Mouse (Mus musculus) heart, embryonic 13.5 days (tissue): ENCODE measurements around the gene 1700067K01Rik. TPM values are rescaled to one million over a fixed set of nuclear protein-coding genes. Genes with fewer than 3 reads are reported as not detected.
"Not testable (repeated sequence)": the region's sequence is repeated elsewhere in the genome, so short reads cannot be mapped to it uniquely, and the experiment has no call there.

Experiments
- ATAC-seq: fragments of 200-750 bp; cut with Nextera tagmentation; 2 replicates; pipeline ENCODE4 v1.8.0; 2017; ENCODE audit warnings: moderate TSS enrichment; ENCODE audit not compliant: insufficient number of reproducible peaks, low FRiP score, low TSS enrichment; ENCODE audit errors: extremely low read depth
- H3K27ac ChIP-seq: fragments of 300-500 bp; sonication (generic); replicated peaks from 2 replicates; pipeline ENCODE4 v1.5.1; 2015; ENCODE audit warnings: moderate library complexity, mild to moderate bottlenecking, inconsistent platforms
- H3K27me3 ChIP-seq: fragments of 300-500 bp; sonication (generic); replicated peaks from 2 replicates; pipeline ENCODE4 v1.6.1; 2015; ENCODE audit warnings: mild to moderate bottlenecking, inconsistent platforms
- H3K36me3 ChIP-seq: fragments of 300-500 bp; sonication (generic); 2 replicates; pipeline ENCODE4 v1.6.1; 2015; ENCODE audit warnings: mild to moderate bottlenecking, inconsistent platforms
- H3K4me1 ChIP-seq: fragments of 300-500 bp; sonication (generic); 2 replicates; pipeline ENCODE4 v1.6.1; 2015; ENCODE audit warnings: inconsistent platforms
- H3K4me2 ChIP-seq: fragments of 300-500 bp; sonication (generic); 2 replicates; pipeline ENCODE4 v1.6.1; 2015; ENCODE audit warnings: inconsistent platforms, mild to moderate bottlenecking, moderate library complexity
- H3K4me3 ChIP-seq: fragments of 300-500 bp; sonication (generic); 2 replicates; pipeline ENCODE4 v1.5.1; 2015; ENCODE audit warnings: moderate library complexity, mild to moderate bottlenecking, inconsistent platforms
- H3K9ac ChIP-seq: fragments of 300-500 bp; sonication (generic); 2 replicates; pipeline ENCODE4 v1.6.1; 2015; ENCODE audit warnings: inconsistent platforms, mild to moderate bottlenecking, moderate library complexity
- H3K9me3 ChIP-seq: fragments of 300-500 bp; sonication (generic); 2 replicates; pipeline ENCODE4 v1.6.1; 2016; ENCODE audit warnings: inconsistent platforms
- WGBS: fragments of 180-500 bp; shearing (Covaris S2); methylation state at CpG from one replicate; pipeline ENCODE4 v1.1.7; 2015; ENCODE audit warnings: mixed read lengths; 5-methylcytosine and 5-hydroxymethylcytosine counted together
- polyA plus RNA-seq: library from polyadenylated mRNA; unstranded; fragments of >200 nt; fragmentation: Nextera tagmentation; extraction: Ambion mirVana; gene quantifications from 2 replicates; pipeline ENCODE4 v1.2.1, GENCODE M21; 2015

1700067K01Rik gene
- polyA plus RNA-seq, 1 experiment from 2014 or later, result 0.53 TPM

GRCm38 (mm10) chr8:83973161-83974031 lies 27.9 kb upstream of the 1700067K01Rik start:
- H3K9me3 ChIP-seq, result no peaks in the 10 kb centered on the region
- peak overlapping the region; percentile 94 for H3K4me2 ChIP-seq
- 3% methylated on average over 37 of the region's 37 CpGs for WGBS
- peaks cover 23% of the 10 kb centered on the region for H3K36me3 ChIP-seq
- peak overlapping the region; percentile 98 for H3K9ac ChIP-seq
- ATAC-seq, result peak; percentile 9; the same call in 1 of the 2 replicates
- H3K4me3 ChIP-seq, result peak overlapping the region; percentile 97
- no peaks in the 10 kb centered on the region for H3K27me3 ChIP-seq
- peaks cover 48% of the 10 kb centered on the region for H3K4me1 ChIP-seq
- H3K27ac ChIP-seq, result peak overlapping the region; percentile 73

GRCm38 (mm10) chr8:83974521-83974920 lies 26.8 kb upstream of the 1700067K01Rik start:
- no peaks in the 10 kb centered on the region for H3K9me3 ChIP-seq
- H3K36me3 ChIP-seq, result peaks cover 19% of the 10 kb centered on the region
- peak overlapping the region; percentile 73 for H3K27ac ChIP-seq
- ATAC-seq, result no peak
- peak overlapping the region; percentile 97 for H3K4me3 ChIP-seq
- peak overlapping the region; percentile 94 for H3K4me2 ChIP-seq
- 43% methylated on average over 4 of the region's 4 CpGs for WGBS
- peaks cover 59% of the 10 kb centered on the region for H3K4me1 ChIP-seq
- H3K27me3 ChIP-seq, result no peaks in the 10 kb centered on the region
- peak overlapping the region; percentile 98 for H3K9ac ChIP-seq

GRCm38 (mm10) chr8:83976101-83976630 lies 25.1 kb upstream of the 1700067K01Rik start:
- no peak for ATAC-seq
- WGBS, result 82% methylated on average over 4 of the region's 4 CpGs
- H3K9ac ChIP-seq, result no peak overlapping the region
- H3K36me3 ChIP-seq, result peaks cover 20% of the 10 kb centered on the region
- peaks cover 73% of the 10 kb centered on the region for H3K4me1 ChIP-seq
- H3K27me3 ChIP-seq, result no peaks in the 10 kb centered on the region
- no peak overlapping the region for H3K4me3 ChIP-seq
- H3K27ac ChIP-seq, result no peak overlapping the region
- H3K9me3 ChIP-seq, result no peaks in the 10 kb centered on the region
- H3K4me2 ChIP-seq, result no peak overlapping the region

- Histone ChIP-seq H3K4me3 (no peak overlapping the region), H3K4me2 (peak overlapping the region; percentile 42), H3K9me3 (no peaks in the 10 kb centered on the region), H3K27ac (peak overlapping the region; percentile 95), H3K4me1 (peaks cover 76% of the 10 kb centered on the region), H3K9ac (peak overlapping the region; percentile 69; the same call in 1 of the 2 replicates), H3K27me3 (no peaks in the 10 kb centered on the region), H3K36me3 (peaks cover 27% of the 10 kb centered on the region)
- no peak for ATAC-seq
- WGBS, result 80% methylated on average over 5 of the region's 5 CpGs
Measured at GRCm38 (mm10) chr8:83976779-83977350, 24.4 kb upstream of the 1700067K01Rik start.

GRCm38 (mm10) chr8:83977646-83978045 lies 23.7 kb upstream of the 1700067K01Rik start:
- H3K4me1 ChIP-seq, result peaks cover 73% of the 10 kb centered on the region
- no peak for ATAC-seq
- H3K27me3 ChIP-seq, result no peaks in the 10 kb centered on the region
- H3K9ac ChIP-seq, result peak overlapping the region; percentile 69
- 38% methylated on average over 6 of the region's 6 CpGs for WGBS
- H3K4me3 ChIP-seq, result peak overlapping the region; percentile 6; the same call in 1 of the 2 replicates
- H3K27ac ChIP-seq, result peak overlapping the region; percentile 95
- H3K36me3 ChIP-seq, result peaks cover 35% of the 10 kb centered on the region
- H3K9me3 ChIP-seq, result no peaks in the 10 kb centered on the region
- H3K4me2 ChIP-seq, result peak overlapping the region; percentile 42

- H3K4me3 ChIP-seq, result peak overlapping the region; percentile 6; the same call in 1 of the 2 replicates
- peaks cover 40% of the 10 kb centered on the region for H3K36me3 ChIP-seq
- no peak for ATAC-seq
- H3K9me3 ChIP-seq, result no peaks in the 10 kb centered on the region
- H3K9ac ChIP-seq, result peak overlapping the region; percentile 69
- peak overlapping the region; percentile 42 for H3K4me2 ChIP-seq
- no peaks in the 10 kb centered on the region for H3K27me3 ChIP-seq
- 62% methylated on average over 9 of the region's 9 CpGs for WGBS
- H3K27ac ChIP-seq, result peak overlapping the region; percentile 95
- H3K4me1 ChIP-seq, result peaks cover 73% of the 10 kb centered on the region
Measured at GRCm38 (mm10) chr8:83978200-83978599, 23.1 kb upstream of the 1700067K01Rik start.

- peak; percentile 77; the same call in 1 of the 2 replicates for ATAC-seq
- no peak overlapping the region for H3K4me3 ChIP-seq
- H3K9ac ChIP-seq, result peak overlapping the region; percentile 69
- peak overlapping the region; percentile 35 for H3K4me2 ChIP-seq
- 35% methylated on average over 1 of the region's 1 CpGs for WGBS
- H3K9me3 ChIP-seq, result no peaks in the 10 kb centered on the region
- peaks cover 59% of the 10 kb centered on the region for H3K36me3 ChIP-seq
- no peaks in the 10 kb centered on the region for H3K27me3 ChIP-seq
- H3K4me1 ChIP-seq, result peaks cover 56% of the 10 kb centered on the region
- peak overlapping the region; percentile 95 for H3K27ac ChIP-seq
Measured at GRCm38 (mm10) chr8:83980250-83980649, 21.1 kb upstream of the 1700067K01Rik start.

GRCm38 (mm10) chr8:83980845-83981244 lies 20.5 kb upstream of the 1700067K01Rik start:
- 65% methylated on average over 8 of the region's 8 CpGs for WGBS
- Histone ChIP-seq H3K9me3 (no peaks in the 10 kb centered on the region), H3K4me2 (peak overlapping the region; percentile 35; the same call in 1 of the 2 replicates), H3K4me1 (peaks cover 56% of the 10 kb centered on the region), H3K27me3 (no peaks in the 10 kb centered on the region), H3K9ac (peak overlapping the region; percentile 64), H3K4me3 (no peak overlapping the region), H3K27ac (peak overlapping the region; percentile 95), H3K36me3 (peaks cover 65% of the 10 kb centered on the region)
- ATAC-seq, result no peak

- H3K9me3 ChIP-seq, result no peaks in the 10 kb centered on the region
Measured at GRCm38 (mm10) chr8:83981533-83981932, 19.8 kb upstream of the 1700067K01Rik start.

GRCm38 (mm10) chr8:83982449-83982848 lies 18.9 kb upstream of the 1700067K01Rik start:
- no peaks in the 10 kb centered on the region for H3K9me3 ChIP-seq
- no peak overlapping the region for H3K4me2 ChIP-seq
- H3K27ac ChIP-seq, result no peak overlapping the region
- H3K9ac ChIP-seq, result no peak overlapping the region
- ATAC-seq, result no peak
- peaks cover 81% of the 10 kb centered on the region for H3K36me3 ChIP-seq
- no peaks in the 10 kb centered on the region for H3K27me3 ChIP-seq
- H3K4me1 ChIP-seq, result peaks cover 40% of the 10 kb centered on the region
- H3K4me3 ChIP-seq, result no peak overlapping the region
- WGBS, result 68% methylated on average over 4 of the region's 4 CpGs

More at GRCm38 (mm10) chr8:83981533-83981932, 19.8 kb upstream of the 1700067K01Rik start:
- Histone ChIP-seq H3K27ac (peak overlapping the region; percentile 95), H3K9ac (no peak overlapping the region), H3K36me3 (peaks cover 72% of the 10 kb centered on the region), H3K4me2 (no peak overlapping the region), H3K4me3 (no peak overlapping the region), H3K4me1 (peaks cover 49% of the 10 kb centered on the region), H3K27me3 (no peaks in the 10 kb centered on the region)
- WGBS, result 89% methylated on average over 7 of the region's 7 CpGs
- ATAC-seq, result no peak

- not testable (repeated sequence) for ATAC-seq, H3K4me3 ChIP-seq, H3K9me3 ChIP-seq, H3K9ac ChIP-seq, H3K4me2 ChIP-seq, H3K27ac ChIP-seq, H3K27me3 ChIP-seq
- Histone ChIP-seq H3K4me1 (peaks cover 32% of the 10 kb centered on the region), H3K36me3 (peaks cover 84% of the 10 kb centered on the region)
- 97% methylated on average over 2 of the region's 2 CpGs for whole genome bisulfite sequencing
Measured at GRCm38 (mm10) chr8:83983222-83983621, 18.1 kb upstream of the 1700067K01Rik start.
